Mouse (Mus musculus) small intestine, adult 2 months (tissue): ENCODE data around the gene Rnf115. TPM values are rescaled to one million over a fixed set of nuclear protein-coding genes. Genes with fewer than 3 reads are reported as not detected.
A peak's percentile ranks its signal among the peaks of the same experiment; 100 is the strongest.
"Not testable (repeated sequence)": the region's sequence is repeated elsewhere in the genome, so short reads cannot be mapped to it uniquely, and the experiment has no call there.

Experiments
- H3K27ac ChIP-seq: fragments of 200-500 bp; 2 replicates; pipeline ENCODE4 v1.5.1; 2012; ENCODE audit warnings: low read depth, low read length, control low read depth, inconsistent platforms; ENCODE audit not compliant: insufficient read depth
- H3K27me3 ChIP-seq: fragments of 200-500 bp; 2 replicates; pipeline ENCODE4 v1.6.1; 2012; ENCODE audit warnings: mild to moderate bottlenecking, moderate library complexity, low read length, inconsistent platforms; ENCODE audit not compliant: control insufficient read depth, insufficient read depth
- H3K36me3 ChIP-seq: fragments of 200-500 bp; 2 replicates; pipeline ENCODE4 v1.6.1; 2012; ENCODE audit warnings: mild to moderate bottlenecking, low read length, control low read depth, inconsistent platforms; ENCODE audit not compliant: control insufficient read depth, insufficient read depth
- H3K4me1 ChIP-seq: fragments of 200-500 bp; 2 replicates; pipeline ENCODE4 v1.6.1; 2012; ENCODE audit warnings: low read length, inconsistent platforms, mixed read lengths; ENCODE audit not compliant: control insufficient read depth, insufficient read depth, insufficient read length
- H3K4me3 ChIP-seq: fragments of 200-500 bp; 2 replicates; pipeline ENCODE4 v1.5.1; 2012; ENCODE audit warnings: low read depth, mild to moderate bottlenecking, control low read depth, inconsistent platforms, low read length, moderate library complexity
- CTCF ChIP-seq: fragments of 200-500 bp; IDR thresholded peaks from 2 replicates; pipeline ENCODE4 v1.5.1; 2012; ENCODE audit warnings: low read depth, mild to moderate bottlenecking, control low read depth, inconsistent platforms, low read length, moderate library complexity, mixed read lengths; ENCODE audit not compliant: insufficient replicate concordance, insufficient read length; ENCODE audit errors: extremely low read depth
- POLR2A ChIP-seq: fragments of 200-500 bp; IDR thresholded peaks from 2 replicates; pipeline ENCODE4 v1.6.1; 2012; ENCODE audit warnings: low read depth, mild to moderate bottlenecking, control low read depth, inconsistent platforms, low read length, moderate library complexity
- WGBS: fragments of 180-500 bp; shearing (Covaris S2); methylation state at CpG from one replicate; pipeline ENCODE4 v1.1.7; 2018; 5-methylcytosine and 5-hydroxymethylcytosine counted together
- polyA plus RNA-seq: library from polyadenylated mRNA; depleted of rRNA; stranded (reverse); fragments of >200 nt; gene quantifications from 2 replicates; pipeline ENCODE4 v1.2.3, GENCODE M21; 2012

Gene Rnf115
- polyA plus RNA-seq, 1 experiment: 17.7 TPM

DNA sequence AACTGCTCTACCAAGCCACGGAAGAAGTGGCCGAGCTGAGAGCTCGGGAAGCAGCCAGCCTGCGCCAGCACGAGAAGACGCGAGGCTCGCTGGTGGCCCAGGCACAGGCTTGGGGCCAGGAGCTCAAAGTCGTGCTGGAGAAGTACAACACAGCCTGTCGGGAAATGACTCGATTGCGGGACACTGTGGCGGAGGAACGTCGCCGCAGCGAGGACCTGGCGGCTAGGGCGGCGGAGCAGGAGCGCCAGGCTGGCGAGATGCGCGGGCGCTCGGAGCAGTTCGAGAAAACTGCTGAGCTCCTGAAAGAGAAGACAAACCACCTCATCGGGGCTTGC lies 42.7 kb upstream of the Rnf115 start:
- no peaks in the 10 kb centered on the region for H3K36me3 ChIP-seq
- H3K27me3 ChIP-seq: peaks cover 16% of the 10 kb centered on the region
- no peak overlapping the region for H3K27ac ChIP-seq
- no peak for TF ChIP-seq CTCF
- TF ChIP-seq POLR2A: no peak
- 12% methylated on average over 28 of the region's 28 CpGs for WGBS
- peak overlapping the region; percentile 33 for H3K4me3 ChIP-seq
- H3K4me1 ChIP-seq: peaks cover 3% of the 10 kb centered on the region; the same call in 1 of the 2 replicates

- peaks cover 16% of the 10 kb centered on the region for H3K27me3 ChIP-seq
- 89% methylated on average over 5 of the region's 5 CpGs for WGBS
Observed at GRCm38 (mm10) chr3:96686057-96686456, 41.4 kb upstream of the Rnf115 start.

GRCm38 (mm10) chr3:96688854-96689253 lies 38.6 kb upstream of the Rnf115 start:
- TF ChIP-seq POLR2A (no peak), CTCF (no peak)
- Histone ChIP-seq H3K4me1 (peaks cover 4% of the 10 kb centered on the region; the same call in 1 of the 2 replicates), H3K4me3 (no peak overlapping the region), H3K27ac (no peak overlapping the region), H3K36me3 (no peaks in the 10 kb centered on the region), H3K27me3 (peaks cover 16% of the 10 kb centered on the region)
- WGBS: 74% methylated on average over 11 of the region's 11 CpGs

More at GRCm38 (mm10) chr3:96686057-96686456, 41.4 kb upstream of the Rnf115 start:
- H3K36me3 ChIP-seq, H3K4me1 ChIP-seq, H3K4me3 ChIP-seq, H3K27ac ChIP-seq: not testable (repeated sequence)

- TF ChIP-seq POLR2A (no peak), CTCF (no peak)
- 41% methylated on average over 3 of the region's 3 CpGs for WGBS
- no peak overlapping the region for H3K27ac ChIP-seq
- 0 out of 2 replicates have a peak, but pooled peaks cover 2% of the 10 kb centered on the region for H3K4me1 ChIP-seq
- no peak overlapping the region for H3K4me3 ChIP-seq
- H3K27me3 ChIP-seq: peaks cover 9% of the 10 kb centered on the region
- H3K36me3 ChIP-seq: no peaks in the 10 kb centered on the region
Observed at GRCm38 (mm10) chr3:96690298-96690697, 37.2 kb upstream of the Rnf115 start.

DNA sequence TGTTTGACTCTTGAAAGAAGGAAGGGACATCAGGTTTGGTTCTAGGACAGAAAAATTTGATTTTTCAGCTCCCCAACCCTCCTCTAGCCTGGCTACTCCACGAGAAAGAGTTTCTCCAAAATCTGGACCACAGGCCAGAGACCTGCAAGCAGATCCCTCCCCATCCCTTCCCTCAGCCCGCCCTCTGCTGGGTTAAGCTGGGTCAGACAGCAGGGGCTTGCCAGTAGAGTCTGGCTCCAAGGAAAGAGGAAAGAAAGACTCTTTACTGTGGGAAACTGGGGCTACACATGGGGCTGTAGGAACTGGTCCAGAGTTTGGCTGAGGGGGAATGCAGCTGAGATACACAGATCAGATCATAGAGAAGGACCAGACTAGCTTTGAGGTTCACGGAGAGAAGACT lies 35.0 kb upstream of the Rnf115 start:
- TF ChIP-seq POLR2A: no peak
- TF ChIP-seq CTCF: peak; percentile 24; the same call in 1 of the 2 replicates
- Histone ChIP-seq H3K27me3 (peaks cover 5% of the 10 kb centered on the region; the same call in 1 of the 2 replicates), H3K4me1 (0 out of 2 replicates have a peak, but pooled peaks cover 2% of the 10 kb centered on the region), H3K27ac (no peak overlapping the region), H3K36me3 (no peaks in the 10 kb centered on the region), H3K4me3 (no peak overlapping the region)
- 40% methylated on average over 3 of the region's 3 CpGs for WGBS

GRCm38 (mm10) chr3:96693579-96693978 lies 33.9 kb upstream of the Rnf115 start:
- no peaks in the 10 kb centered on the region for H3K36me3 ChIP-seq
- H3K4me3 ChIP-seq: no peak overlapping the region
- TF ChIP-seq CTCF (no peak), POLR2A (no peak)
- 0 out of 2 replicates have a peak, but pooled peaks cover 2% of the 10 kb centered on the region for H3K4me1 ChIP-seq
- H3K27me3 ChIP-seq: peaks cover 5% of the 10 kb centered on the region; the same call in 1 of the 2 replicates
- no peak overlapping the region for H3K27ac ChIP-seq
- whole genome bisulfite sequencing: 38% methylated on average over 1 of the region's 1 CpGs

- Histone ChIP-seq H3K4me1 (0 out of 2 replicates have a peak, but pooled peaks cover 2% of the 10 kb centered on the region), H3K4me3 (peak within 1 kb of the TSS; percentile 98), H3K27me3 (no peaks in the 10 kb centered on the region), H3K27ac (peak within 1 kb of the TSS; percentile 88), H3K36me3 (peaks cover 11% of the 10 kb centered on the region)
- 1% methylated on average over 35 of the region's 35 CpGs for WGBS
- TF ChIP-seq POLR2A (no peak), CTCF (no peak)
Observed at GRCm38 (mm10) chr3:96696198-96696765, 31.2 kb upstream of the Rnf115 start, which contains the start of gene Pias3. TSS of gene Pias3 (plus strand) at chr3:96696384.
